Mouse (Mus musculus) G1E (cell line): ENCODE results near the gene B4galnt2. TPM values are rescaled to one million over a fixed set of nuclear protein-coding genes. Genes with fewer than 3 reads are reported as not detected.

Experiments used
- ATAC-seq: 2 replicates; pipeline ENCODE4 v1.8.0; 2016; ENCODE audit warnings: mild to moderate bottlenecking; ENCODE audit not compliant: insufficient number of reproducible peaks, poor library complexity, low FRiP score, severe bottlenecking; ENCODE audit errors: extremely low read depth
- DNase-seq: peaks from one replicate; pipeline ENCODE4 v3.0.0; 2012; ENCODE audit warnings: low spot score
- H3K27me3 ChIP-seq: 2 replicates; pipeline ENCODE4 v1.6.1; 2012; ENCODE audit warnings: mild to moderate bottlenecking, low read length, inconsistent platforms; ENCODE audit not compliant: insufficient read depth
- H3K36me3 ChIP-seq: replicated peaks from 2 replicates; pipeline ENCODE3; 2012; ENCODE audit warnings: mild to moderate bottlenecking, inconsistent platforms
- H3K4me1 ChIP-seq: 2 replicates; pipeline ENCODE4 v1.6.1; 2012; ENCODE audit warnings: low read depth, low read length, inconsistent platforms, mixed read lengths; ENCODE audit not compliant: insufficient read depth
- H3K4me3 ChIP-seq: 2 replicates; pipeline ENCODE4 v1.5.1; 2012; ENCODE audit warnings: low read depth, mild to moderate bottlenecking, inconsistent platforms, low read length, moderate library complexity, mixed read lengths
- H3K9me3 ChIP-seq: replicated peaks from 2 replicates; pipeline ENCODE4 v1.6.1; 2012; ENCODE audit warnings: inconsistent platforms
- CTCF ChIP-seq: IDR thresholded peaks from 2 replicates; pipeline ENCODE4 v1.5.1; 2012; ENCODE audit warnings: low read depth, low read length, inconsistent platforms, mixed read lengths
- GATA1 ChIP-seq: IDR thresholded peaks from 2 replicates; pipeline ENCODE4 v1.6.1; 2012; ENCODE audit warnings: borderline replicate concordance, low read length, inconsistent platforms, mixed read lengths
- GATA2 ChIP-seq: IDR thresholded peaks from 2 replicates; pipeline ENCODE4 v1.6.1; 2012; ENCODE audit warnings: low read depth, low read length, inconsistent platforms, borderline replicate concordance
- POLR2AphosphoS5 ChIP-seq: IDR thresholded peaks from 2 replicates; pipeline ENCODE4 v1.6.1; 2012; ENCODE audit warnings: low read depth, low read length, inconsistent platforms; ENCODE audit not compliant: insufficient replicate concordance
- TAL1 ChIP-seq: conservative IDR thresholded peaks from 2 replicates; pipeline ENCODE4 v1.6.1; 2012; ENCODE audit warnings: low read depth, low read length, inconsistent platforms, mixed read lengths
- polyA plus RNA-seq: library from polyadenylated mRNA; stranded (reverse); fragments of >175 nt; gene quantifications from 2 replicates; pipeline ENCODE4 v1.2.3, GENCODE M21; 2012
- total RNA-seq, 2 experiments: library from RNA; stranded (forward) in 1 of 2; stranded (reverse) in 1 of 2; fragments of 200-1000 nt in 1 of 2; fragments of >200 nt in 1 of 2; fragmentation: Nextera tagmentation in 1 of 2; gene quantifications; 2 replicates each; pipeline ENCODE4 v1.2.3; 2014 to 2017

The B4galnt2 gene
- total and polyA plus RNA-seq, 3 experiments = 0.05 TPM; not detected in 2

- DNase-seq = no peak
- no peak for ATAC-seq
- TF ChIP-seq POLR2AphosphoS5 (no peak), GATA2 (no peak), TAL1 (no peak), GATA1 (no peak), CTCF (no peak)
- Histone ChIP-seq H3K4me1 (peaks cover 59% of the 10 kb centered on the region), H3K9me3 (peaks cover 4% of the 10 kb centered on the region), H3K36me3 (peaks cover 32% of the 10 kb centered on the region), H3K27me3 (no peaks in the 10 kb centered on the region), H3K4me3 (peak overlapping the region; percentile 81)
These were observed 56.8 kb downstream of the B4galnt2 start for GRCm38 (mm10) chr11:95857716-95858527.

GRCm38 (mm10) chr11:95857306-95857705 is 57.4 kb downstream of the B4galnt2 start:
- Histone ChIP-seq H3K36me3 (peaks cover 26% of the 10 kb centered on the region), H3K4me3 (no peak overlapping the region), H3K9me3 (peaks cover 4% of the 10 kb centered on the region), H3K4me1 (peaks cover 56% of the 10 kb centered on the region), H3K27me3 (no peaks in the 10 kb centered on the region)
- no peak for DNase-seq
- TF ChIP-seq POLR2AphosphoS5 = no peak
- no peak for TF ChIP-seq GATA2
- no peak for TF ChIP-seq TAL1
- no peak for TF ChIP-seq CTCF
- TF ChIP-seq GATA1 = no peak
- ATAC-seq = no peak

- ATAC-seq (no peak), DNase-seq (no peak)
- no peak overlapping the region for H3K4me3 ChIP-seq
These were observed 61.0 kb downstream of the B4galnt2 start for GRCm38 (mm10) chr11:95853684-95854083.

GRCm38 (mm10) chr11:95850898-95851297 is 63.8 kb downstream of the B4galnt2 start:
- H3K9me3 ChIP-seq = peaks cover 4% of the 10 kb centered on the region
- no peak overlapping the region for H3K4me3 ChIP-seq
- H3K36me3 ChIP-seq = peaks cover under 1% of the 10 kb centered on the region
- H3K27me3 ChIP-seq = no peaks in the 10 kb centered on the region
- TF ChIP-seq CTCF (no peak), TAL1 (no peak), GATA1 (no peak), GATA2 (no peak), POLR2AphosphoS5 (no peak)
- DNase-seq = no peak
- H3K4me1 ChIP-seq = peaks cover 23% of the 10 kb centered on the region
- no peak for ATAC-seq

More at GRCm38 (mm10) chr11:95853684-95854083, 61.0 kb downstream of the B4galnt2 start:
- TF ChIP-seq CTCF (peak; percentile 81), TAL1 (no peak), GATA2 (no peak)
- no peaks in the 10 kb centered on the region for H3K27me3 ChIP-seq
- H3K36me3 ChIP-seq = peaks cover 2% of the 10 kb centered on the region
- H3K4me1 ChIP-seq = peaks cover 37% of the 10 kb centered on the region
- peaks cover 4% of the 10 kb centered on the region for H3K9me3 ChIP-seq

GRCm38 (mm10) chr11:95844935-95845334 is 69.8 kb downstream of the B4galnt2 start:
- Histone ChIP-seq H3K4me3 (no peak overlapping the region), H3K36me3 (peaks cover 6% of the 10 kb centered on the region), H3K9me3 (no peaks in the 10 kb centered on the region), H3K4me1 (peaks cover 62% of the 10 kb centered on the region), H3K27me3 (no peaks in the 10 kb centered on the region)
- TF ChIP-seq CTCF (no peak), POLR2AphosphoS5 (no peak), TAL1 (no peak)
- DNase-seq = no peak
- ATAC-seq = no peak

- Histone ChIP-seq H3K4me1 (peaks cover 73% of the 10 kb centered on the region), H3K9me3 (no peaks in the 10 kb centered on the region), H3K4me3 (peak overlapping the region; percentile 70; the same call in 1 of the 2 replicates), H3K27me3 (no peaks in the 10 kb centered on the region), H3K36me3 (peaks cover 11% of the 10 kb centered on the region)
- ATAC-seq (no peak), DNase-seq (no peak)
- TF ChIP-seq GATA2 (no peak), POLR2AphosphoS5 (no peak), CTCF (no peak), TAL1 (no peak), GATA1 (no peak)
These were observed 71.2 kb downstream of the B4galnt2 start for GRCm38 (mm10) chr11:95843421-95843950.
